Mouse (Mus musculus) CD4-positive naive resting alpha-beta T cell, adult 76 days (primary cell): ENCODE measurements around the gene Inha. TPM values are rescaled to one million over a fixed set of nuclear protein-coding genes. Genes with fewer than 3 reads are reported as not detected.

ENCODE experiments used
- total RNA-seq: library from RNA; stranded (reverse); gene quantifications from one replicate; pipeline ENCODE4 v1.2.4, GENCODE M21; 2023

Inha gene
- 0.53 TPM for total RNA-seq

DNA sequence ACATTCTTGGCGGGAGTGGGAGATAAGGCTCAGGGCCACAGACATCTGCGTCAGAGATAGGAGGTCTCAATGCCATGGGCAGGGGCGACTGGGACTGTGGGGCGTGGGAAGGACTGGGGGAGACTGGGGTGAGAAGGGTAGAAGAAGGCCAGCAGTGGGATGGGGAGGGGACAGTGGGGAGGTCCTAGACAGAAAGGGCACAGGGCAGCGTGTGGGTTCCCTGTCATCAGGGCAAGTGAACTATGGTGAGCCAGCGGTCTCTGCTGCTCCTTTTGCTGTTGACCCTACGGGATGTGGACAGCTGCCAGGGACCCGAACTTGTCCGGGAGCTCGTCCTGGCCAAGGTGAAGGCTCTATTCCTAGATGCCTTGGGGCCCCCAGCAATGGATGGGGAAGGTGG, at the start of gene Inha:
Gene Inha (plus strand): TSS at position 72 of the 400 bp plus-strand sequence.

DNA sequence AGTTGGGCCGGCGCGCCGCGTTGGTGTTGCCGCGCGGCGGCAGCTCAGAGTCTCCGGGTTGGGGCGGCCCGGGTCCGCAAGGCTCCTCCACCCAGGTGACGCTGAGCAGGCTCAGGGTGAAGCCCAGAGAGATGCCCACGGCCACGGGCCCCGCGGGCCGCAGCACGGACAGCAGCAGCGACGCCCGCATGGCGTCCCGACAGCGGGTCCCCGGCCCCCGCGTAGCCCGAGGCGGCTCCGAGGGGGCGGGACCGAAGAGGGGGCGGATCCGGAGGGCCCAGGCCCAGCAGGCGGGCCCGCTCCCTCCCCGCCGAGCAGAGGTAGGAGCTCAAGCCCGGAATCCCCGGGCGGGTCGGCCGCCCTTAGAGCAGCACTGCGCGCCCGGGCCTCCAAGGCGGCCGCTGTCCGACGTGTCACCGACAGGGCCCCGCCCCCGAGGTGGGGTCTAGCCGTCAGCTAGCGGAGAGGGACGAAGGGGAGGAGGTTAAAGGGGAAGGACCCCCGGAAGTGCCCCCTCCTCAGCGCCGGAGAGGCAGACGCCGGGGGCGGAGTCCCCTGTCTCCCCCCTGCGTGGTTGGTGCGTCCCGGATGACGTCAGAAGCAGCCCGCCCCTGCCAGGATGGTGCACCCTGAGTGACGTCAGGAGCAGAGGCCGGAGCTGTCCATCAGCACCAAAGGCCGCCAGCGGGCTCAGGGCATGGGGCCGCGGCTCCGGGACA, 27.8 kb upstream of the Inha start, which contains the start of the genes Chpf and Tmem198:
Gene Chpf (minus strand): TSS at position 392 of the 719 bp plus-strand sequence.
Gene Tmem198 (plus strand): TSS at position 617 of the 719 bp plus-strand sequence.

DNA sequence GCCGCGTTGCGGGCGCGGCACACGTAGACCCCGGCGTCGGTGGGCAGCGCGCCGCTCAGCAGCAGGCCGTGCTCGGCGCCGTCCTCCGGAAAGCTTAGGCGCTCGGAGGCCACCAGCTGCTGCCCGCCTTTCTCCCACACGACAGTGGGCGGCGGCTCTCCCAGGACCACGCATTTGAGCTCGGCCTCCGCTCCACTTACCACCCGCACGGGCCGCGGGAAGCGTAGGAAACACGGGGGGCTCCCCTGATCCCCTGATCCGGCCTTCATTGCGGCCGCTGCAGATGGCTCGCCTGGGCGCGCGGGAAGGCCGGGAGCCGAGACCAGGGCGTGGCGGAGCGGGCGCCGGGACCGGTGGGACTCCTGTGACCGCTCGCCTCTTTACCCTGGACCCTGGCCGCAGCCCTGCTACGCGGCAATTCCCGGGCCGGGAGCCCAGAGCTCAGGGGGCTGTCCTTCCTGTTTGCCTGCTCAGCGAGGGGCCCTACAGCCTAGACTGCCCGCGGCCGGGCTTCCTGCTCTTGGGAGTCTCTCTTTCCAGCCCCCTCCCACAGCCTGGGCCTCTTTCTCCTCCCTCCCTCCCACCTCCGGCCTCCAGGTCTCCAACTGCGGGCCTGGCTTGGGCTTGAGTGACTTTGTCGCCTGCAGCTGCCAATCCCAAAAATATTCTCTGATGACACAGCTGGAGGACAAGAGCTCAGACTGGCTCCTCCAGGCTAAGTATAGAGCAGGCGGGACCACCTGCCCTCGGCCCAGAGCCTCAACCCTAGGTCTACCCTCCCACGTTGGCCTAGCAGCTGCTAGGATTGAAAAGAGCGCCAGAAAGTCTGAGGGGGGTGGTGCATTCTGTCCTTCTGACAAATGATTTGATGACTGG, 683 bp upstream of the Inha start, which contains the start of gene Obsl1:
Gene Obsl1 (minus strand): TSS at position 497 of the 876 bp plus-strand sequence.

DNA sequence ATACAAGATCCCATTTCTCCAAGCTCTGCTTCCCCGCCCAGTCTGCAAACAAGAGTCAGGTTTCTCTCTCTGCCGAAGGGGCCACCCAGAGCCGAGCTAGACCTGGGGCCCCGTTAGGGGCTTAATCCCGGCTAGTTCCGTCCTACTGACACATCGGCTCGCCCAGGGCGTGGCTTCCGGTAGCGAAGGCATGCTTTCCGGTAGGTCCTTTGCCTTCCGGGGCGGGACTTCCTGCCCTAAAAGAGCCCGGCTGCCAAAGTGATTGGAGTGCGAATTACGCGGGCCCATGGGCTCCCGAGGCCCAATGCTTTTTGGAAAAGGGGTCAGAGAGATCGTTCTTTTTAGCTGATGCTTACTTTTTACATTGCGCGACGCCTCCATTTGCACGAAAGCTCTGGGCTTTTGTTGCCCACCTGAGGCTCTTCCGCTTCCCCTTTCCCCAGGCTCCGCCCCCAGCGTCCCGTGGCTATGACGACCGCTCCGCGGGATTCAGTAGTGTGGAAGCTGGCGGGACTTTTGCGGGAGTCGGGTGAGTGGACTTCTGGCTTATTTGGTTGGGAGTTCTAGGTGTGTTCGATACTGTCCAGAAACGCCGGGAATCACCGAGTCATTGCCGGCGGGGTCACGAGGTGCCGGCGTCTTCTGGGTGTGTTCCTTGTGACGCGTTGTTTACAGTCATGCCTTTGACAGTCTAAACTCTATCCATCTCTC, 14.6 kb downstream of the Inha start, which contains the start of gene Stk11ip:
Gene Stk11ip (plus strand): TSS at position 209 of the 711 bp plus-strand sequence.

DNA sequence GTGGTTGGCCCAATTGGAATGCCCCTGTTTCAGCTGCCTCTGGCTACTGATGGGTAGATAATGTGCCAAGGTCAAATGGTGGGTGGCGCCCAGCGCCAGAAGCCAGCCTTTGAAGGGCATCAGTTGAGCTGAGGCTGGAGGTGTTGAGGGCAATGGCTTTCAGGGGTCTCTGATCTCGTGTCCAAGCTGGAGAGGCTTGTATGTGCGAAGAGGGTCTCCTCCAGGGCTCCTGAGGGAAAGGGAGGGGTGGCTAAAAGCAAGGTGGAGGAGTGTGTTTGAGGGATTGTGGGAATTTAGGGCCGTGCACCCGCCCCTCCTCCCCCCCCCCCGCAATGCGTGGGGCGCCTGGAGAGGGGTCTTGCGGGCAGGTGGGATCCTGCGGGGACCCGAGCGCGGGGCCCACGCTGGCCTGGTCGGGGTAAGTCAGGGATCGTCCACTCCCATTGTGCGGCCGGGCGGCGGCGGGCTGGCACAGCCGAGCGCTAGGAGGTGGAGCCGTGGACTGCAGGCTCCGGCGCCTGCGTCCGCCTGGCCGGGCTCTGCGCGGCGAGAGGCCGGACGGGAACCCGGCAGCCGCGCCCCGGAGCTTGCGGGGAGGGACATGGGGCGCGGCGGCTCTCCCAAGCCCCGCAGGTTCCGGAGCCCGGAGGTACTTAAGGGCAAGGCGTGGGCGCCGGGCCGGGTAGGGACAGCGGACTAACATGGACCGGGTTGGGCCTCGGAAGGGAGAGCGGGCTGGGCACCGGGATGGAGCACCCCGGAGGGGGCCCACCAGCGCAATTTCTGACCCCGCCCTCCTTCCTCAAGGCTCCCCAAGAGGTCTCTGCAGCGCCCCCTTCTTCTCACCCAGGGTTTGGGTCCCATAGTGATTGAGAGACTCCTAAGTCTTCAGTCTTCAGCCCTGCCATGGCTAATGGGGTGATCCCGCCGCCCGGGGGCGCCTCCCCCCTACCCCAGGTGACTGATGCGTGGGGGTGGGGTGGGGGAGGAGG, 39.4 kb downstream of the Inha start, which contains the start of gene Slc4a3:
Gene Slc4a3 (plus strand): TSS at position 302 of the 992 bp plus-strand sequence.

Other genes with a start within 250 kb of the Inha start
- 0.41 TPM for gene Ptprn, start 242.6 kb upstream of the Inha start, total RNA-seq
- not detected for gene Resp18, start 228.7 kb upstream of the Inha start, total RNA-seq
- 34.7 TPM for gene Dnpep, start 189.1 kb upstream of the Inha start, total RNA-seq
- gene Des, start 146.7 kb upstream of the Inha start, total RNA-seq = not detected
- 0.70 TPM for gene Speg, start 131.8 kb upstream of the Inha start, total RNA-seq
- 44.5 TPM for gene Gmppa, start 71.1 kb upstream of the Inha start, total RNA-seq
- gene Asic4, start 56.6 kb upstream of the Inha start, total RNA-seq = not detected
- gene Chpf, start 27.8 kb upstream of the Inha start, total RNA-seq = 20.8 TPM
- gene Tmem198, start 27.5 kb upstream of the Inha start, total RNA-seq = 5.5 TPM
- gene Obsl1, start 625 bp upstream of the Inha start, total RNA-seq = 2.3 TPM
- 116 TPM for gene Stk11ip, start 14.5 kb downstream of the Inha start, total RNA-seq
- gene Slc4a3, start 39.2 kb downstream of the Inha start, total RNA-seq = not detected